Mouse (Mus musculus) CH12.LX (cell line): ENCODE data around the gene Fuom. TPM values are rescaled to one million over a fixed set of nuclear protein-coding genes. Genes with fewer than 3 reads are reported as not detected.

Experiments used
- DNase-seq: peaks from one replicate; pipeline ENCODE4 v3.0.0-alpha.2; 2013; ENCODE audit errors: extremely low read depth
- H3K27ac ChIP-seq: 2 replicates; pipeline ENCODE4 v1.5.1; 2012; ENCODE audit warnings: low read depth, mild to moderate bottlenecking, control low read depth, moderate library complexity; ENCODE audit not compliant: insufficient read depth
- H3K27me3 ChIP-seq: replicated peaks from 2 replicates; pipeline ENCODE3; 2012; ENCODE audit warnings: inconsistent platforms
- H3K36me3 ChIP-seq, 2 experiments: replicated peaks in 1 of 2; 2 replicates each; pipeline versions ENCODE3 to v1.6.1; 2012; ENCODE audit warnings: inconsistent platforms in 1 of 2, low read length in 1 of 2, mild to moderate bottlenecking in 1 of 2, mixed read lengths in 1 of 2, moderate library complexity in 1 of 2; ENCODE audit not compliant: control insufficient read depth in 1 of 2, insufficient read depth in 1 of 2
- H3K4me1 ChIP-seq, 2 experiments: 2 replicates each; pipeline ENCODE4 v1.6.1; 2012; ENCODE audit warnings: inconsistent platforms in 1 of 2, moderate library complexity in 1 of 2; ENCODE audit not compliant: insufficient read depth in 2 of 2, control insufficient read depth in 1 of 2
- H3K4me2 ChIP-seq: 2 replicates; pipeline ENCODE4 v1.6.1; 2012; ENCODE audit warnings: low read depth, mild to moderate bottlenecking, control low read depth; ENCODE audit not compliant: poor library complexity, insufficient read depth, severe bottlenecking
- H3K4me3 ChIP-seq, 3 experiments: fragments of 150-350 bp in 1 of 3; sonication (generic) in 1 of 3; replicated peaks in 1 of 3; 2 replicates each; pipeline versions ENCODE3 to v1.5.1; 2011 to 2012; ENCODE audit warnings: low read depth in 2 of 3, low read length in 2 of 3, mild to moderate bottlenecking in 2 of 3, moderate library complexity in 2 of 3, control low read depth in 1 of 3, improper control_type of control experiment in 1 of 3, inconsistent platforms in 1 of 3, mixed read lengths in 1 of 3; ENCODE audit not compliant: poor library complexity in 1 of 3
- H3K79me2 ChIP-seq: replicated peaks from 2 replicates; pipeline ENCODE4 v1.6.1; 2012; ENCODE audit warnings: mild to moderate bottlenecking, moderate library complexity; ENCODE audit not compliant: control insufficient read depth, poor library complexity, insufficient read depth, severe bottlenecking; ENCODE audit errors: extremely low read depth
- H3K9ac ChIP-seq: 2 replicates; pipeline ENCODE4 v1.6.1; 2012; ENCODE audit warnings: low read depth, mild to moderate bottlenecking, control low read depth, moderate library complexity; ENCODE audit not compliant: insufficient read depth
- H3K9me3 ChIP-seq: replicated peaks from 2 replicates; pipeline ENCODE3; 2012; ENCODE audit warnings: low read length, inconsistent platforms, mixed read lengths
- CHD1 ChIP-seq: IDR thresholded peaks from 2 replicates; pipeline ENCODE4 v1.6.1; 2012; ENCODE audit warnings: low read depth, low read length, improper control_type of control experiment, inconsistent platforms
- CHD2 ChIP-seq: IDR thresholded peaks from 2 replicates; pipeline ENCODE4 v1.6.1; 2011; ENCODE audit warnings: low read length, improper control_type of control experiment
- CTCF ChIP-seq, 2 experiments: IDR thresholded peaks in 1 of 2; conservative IDR thresholded peaks in 1 of 2; 2 replicates each; pipeline ENCODE4 v1.5.1; 2011 to 2012; ENCODE audit warnings: low read depth in 2 of 2, low read length in 2 of 2, improper control_type of control experiment in 1 of 2, inconsistent platforms in 1 of 2, mild to moderate bottlenecking in 1 of 2, moderate library complexity in 1 of 2
- ELF1 ChIP-seq: IDR thresholded peaks from 2 replicates; pipeline ENCODE4 v1.6.1; 2014; ENCODE audit warnings: low read depth, mild to moderate bottlenecking, inconsistent platforms, low read length, improper control_type of control experiment
- GABPA ChIP-seq: IDR thresholded peaks from 2 replicates; pipeline ENCODE4 v1.6.1; 2012; ENCODE audit warnings: low read depth, low read length, improper control_type of control experiment, inconsistent platforms; ENCODE audit not compliant: insufficient replicate concordance
- HCFC1 ChIP-seq: IDR thresholded peaks from 2 replicates; pipeline ENCODE4 v1.6.1; 2012; ENCODE audit warnings: low read depth, mild to moderate bottlenecking, inconsistent platforms, low read length, improper control_type of control experiment
- JUN ChIP-seq: IDR thresholded peaks from 2 replicates; pipeline ENCODE4 v1.6.1; 2011; ENCODE audit warnings: low read depth, mild to moderate bottlenecking, low read length, improper control_type of control experiment, moderate library complexity; ENCODE audit not compliant: insufficient read depth
- MAFK ChIP-seq: IDR thresholded peaks from 2 replicates; pipeline ENCODE4 v1.6.1; 2011; ENCODE audit warnings: low read length, improper control_type of control experiment; ENCODE audit not compliant: insufficient replicate concordance
- MAZ ChIP-seq: IDR thresholded peaks from 2 replicates; pipeline ENCODE4 v1.6.1; 2012; ENCODE audit warnings: low read depth, mild to moderate bottlenecking, inconsistent platforms, low read length, improper control_type of control experiment, moderate library complexity
- MEF2A ChIP-seq: IDR thresholded peaks from 2 replicates; pipeline ENCODE4 v1.6.1; 2014; ENCODE audit warnings: low read depth, mild to moderate bottlenecking, inconsistent platforms, low read length, improper control_type of control experiment, borderline replicate concordance
- NRF1 ChIP-seq: IDR thresholded peaks from 2 replicates; pipeline ENCODE4 v1.6.1; 2014; ENCODE audit warnings: low read depth, mild to moderate bottlenecking, inconsistent platforms, low read length, improper control_type of control experiment, moderate library complexity
- RCOR1 ChIP-seq: conservative IDR thresholded peaks from 2 replicates; pipeline ENCODE4 v1.6.1; 2012; ENCODE audit warnings: low read depth, mild to moderate bottlenecking, inconsistent platforms, low read length, improper control_type of control experiment
- SIN3A ChIP-seq: IDR thresholded peaks from 2 replicates; pipeline ENCODE4 v1.6.1; 2012; ENCODE audit warnings: low read length, improper control_type of control experiment, inconsistent platforms
- TBP ChIP-seq: conservative IDR thresholded peaks from 2 replicates; pipeline ENCODE4 v1.6.1; 2011; ENCODE audit warnings: low read depth, low read length, improper control_type of control experiment
- TCF12 ChIP-seq: IDR thresholded peaks from 2 replicates; pipeline ENCODE4 v1.6.1; 2014; ENCODE audit warnings: low read depth, mild to moderate bottlenecking, inconsistent platforms, low read length, improper control_type of control experiment
- UBTF ChIP-seq: IDR thresholded peaks from 2 replicates; pipeline ENCODE4 v1.6.1; 2012; ENCODE audit warnings: low read depth, mild to moderate bottlenecking, inconsistent platforms, low read length, improper control_type of control experiment, moderate library complexity
- USF2 ChIP-seq: conservative IDR thresholded peaks from 2 replicates; pipeline ENCODE4 v1.6.1; 2011; ENCODE audit warnings: low read depth, low read length, improper control_type of control experiment
- ZC3H11A ChIP-seq: IDR thresholded peaks from 2 replicates; pipeline ENCODE4 v1.6.1; 2012; ENCODE audit warnings: low read depth, mild to moderate bottlenecking, inconsistent platforms, low read length, improper control_type of control experiment
- ZNF384 ChIP-seq: IDR thresholded peaks from 2 replicates; pipeline ENCODE4 v1.6.1; 2012; ENCODE audit warnings: low read depth, low read length, improper control_type of control experiment, inconsistent platforms
- dilution Hi-C: fragments of 300-500 bp; cut with MboI; formaldehyde crosslinking; loops from 2 replicates; pipeline ENCODE4 v1.14.3; 2020; ENCODE audit warnings: low sequenced_read_pairs; ENCODE audit not compliant: extremely low pct_unique_long_range_greater_than_20kb, extremely low pct_ligation_motif_present
- in situ Hi-C: fragments of 300-500 bp; cut with MboI; formaldehyde crosslinking; loops from 3 replicates; pipeline ENCODE4 v1.14.3; 2019; ENCODE audit warnings: low sequenced_read_pairs, low pct_ligation_motif_present, low pct_unique_long_range_greater_than_20kb, mixed read lengths
- polyA plus RNA-seq: library from polyadenylated mRNA; unstranded; fragments of >175 nt; gene quantifications from 2 replicates; pipeline ENCODE4 v1.2.1, GENCODE M21; 2012; ENCODE audit warnings: low read depth; ENCODE audit not compliant: insufficient read length
- total RNA-seq, 2 experiments: library from RNA; depleted of rRNA; stranded (reverse); fragments of 300-350 nt in 1 of 2; fragments of >200 nt in 1 of 2; gene quantifications; 2 replicates each; pipeline ENCODE4 v1.2.3; 2012 to 2014

Fuom gene
- total and polyA plus RNA-seq, 3 experiments, result 0.86 to 1.8 TPM; not detected in 1

GRCm38 (mm10) chr7:140059601-140060000 is 42.6 kb downstream of the Fuom start:
- H3K27me3 ChIP-seq, result peaks cover 7% of the 10 kb centered on the region
- H3K4me3 ChIP-seq, result no peak overlapping the region
- DNase-seq, result no peak
- H3K36me3 ChIP-seq, result no peaks in the 10 kb centered on the region
- TF ChIP-seq HCFC1 (no peak), TBP (no peak), CHD1 (no peak), ZC3H11A (no peak), MEF2A (no peak), TCF12 (no peak), SIN3A (no peak), CTCF (conservative IDR thresholded peaks at IDR 0.05 in 1 of 2, IDR thresholded peaks at IDR 0.05 in 1 of 2; ENCODE audit: low read depth in 2 of 2, low read length in 2 of 2) (no peak), UBTF (no peak), JUN (no peak), ZNF384 (no peak), NRF1 (no peak), GABPA (no peak), ELF1 (no peak), MAFK (no peak), MAZ (no peak), RCOR1 (no peak)
- TF ChIP-seq, all 38 proteins: peak for 0
- no peak overlapping the region for H3K9ac ChIP-seq
- H3K4me2 ChIP-seq, result no peak overlapping the region
- no peak overlapping the region for H3K27ac ChIP-seq
- no peaks in the 10 kb centered on the region for H3K79me2 ChIP-seq
- in situ Hi-C loops, result no loop called here
- H3K9me3 ChIP-seq, result peaks cover 9% of the 10 kb centered on the region
- H3K4me1 ChIP-seq, result peaks cover 6 to 18% of the 10 kb centered on the region in 2 experiments; a peak in 3 of 4 replicates
- dilution Hi-C loops, result no loop called here

- Histone ChIP-seq H3K79me2 (no peaks in the 10 kb centered on the region), H3K27ac (no peak overlapping the region), H3K4me3 (no peak overlapping the region), H3K9me3 (peaks cover 9% of the 10 kb centered on the region), H3K4me2 (no peak overlapping the region), H3K36me3 (no peaks in the 10 kb centered on the region), H3K27me3 (peaks cover 10% of the 10 kb centered on the region), H3K4me1 (peaks cover 6 to 18% of the 10 kb centered on the region in 2 experiments; a peak in 3 of 4 replicates), H3K9ac (no peak overlapping the region)
- TF ChIP-seq TCF12 (no peak), RCOR1 (no peak), HCFC1 (no peak), CHD2 (no peak), UBTF (no peak), SIN3A (no peak), NRF1 (no peak), JUN (no peak), GABPA (no peak), USF2 (no peak), CHD1 (no peak), MEF2A (no peak)
- no peak for DNase-seq
- in situ Hi-C loops, result no loop called here
- dilution Hi-C loops, result no loop called here
These were observed 43.7 kb downstream of the Fuom start for GRCm38 (mm10) chr7:140058528-140058927.
